Mouse (Mus musculus): ENCODE results near the gene Dgcr8. TPM values are rescaled to one million over a fixed set of nuclear protein-coding genes. Genes with fewer than 3 reads are reported as not detected.

Gene Dgcr8
- polyA plus RNA-seq, 1 experiment from 2014 or later, result 32.2 TPM

- Histone ChIP-seq H3K4me1 (peaks cover 32% of the 10 kb centered on the region), H3K27ac (peak within 1 kb of the TSS; percentile 93), H3K9ac (peak within 1 kb of the TSS; percentile 94), H3K4me2 (peak within 1 kb of the TSS; percentile 85), H3K9me3 (no peaks in the 10 kb centered on the region), H3K4me3 (peak within 1 kb of the TSS; percentile 95), H3K36me3 (peaks cover 60% of the 10 kb centered on the region), H3K27me3 (no peaks in the 10 kb centered on the region)
- WGBS, result under 1% methylated on average over 98 of the region's 102 CpGs
- ATAC-seq (ENCODE audit: borderline replicate concordance, extremely low read depth, low FRiP score, low TSS enrichment), result peak; percentile 96
These were observed 40.3 kb downstream of the Dgcr8 start, which contains the start of the genes Trmt2a and Ranbp1 for GRCm38 (mm10) chr16:18248433-18249363. Gene Trmt2a, plus strand, starts transcription at chr16:18248679. Gene Ranbp1, minus strand, starts transcription at chr16:18248732.

GRCm38 (mm10) chr16:18247521-18248399 lies 41.3 kb downstream of the Dgcr8 start:
- Histone ChIP-seq H3K36me3 (peaks cover 60% of the 10 kb centered on the region), H3K4me3 (peak overlapping the region; percentile 95), H3K4me2 (peak overlapping the region; percentile 85), H3K27me3 (no peaks in the 10 kb centered on the region), H3K27ac (peak overlapping the region; percentile 93), H3K9ac (peak overlapping the region; percentile 94), H3K4me1 (peaks cover 32% of the 10 kb centered on the region), H3K9me3 (no peaks in the 10 kb centered on the region)
- no peak for ATAC-seq (ENCODE audit: borderline replicate concordance, extremely low read depth, low FRiP score, low TSS enrichment)
- under 1% methylated on average over 33 of the region's 33 CpGs for WGBS

GRCm38 (mm10) chr16:18241581-18241980 lies 47.5 kb downstream of the Dgcr8 start:
- no peaks in the 10 kb centered on the region for H3K9me3 ChIP-seq
- H3K4me3 ChIP-seq, result no peak overlapping the region
- H3K36me3 ChIP-seq, result peaks cover 85% of the 10 kb centered on the region
- 87% methylated on average over 10 of the region's 10 CpGs for WGBS
- ATAC-seq (ENCODE audit: borderline replicate concordance, extremely low read depth, low FRiP score, low TSS enrichment), result no peak
- H3K27me3 ChIP-seq, result no peaks in the 10 kb centered on the region
- H3K9ac ChIP-seq, result no peak overlapping the region
- H3K4me2 ChIP-seq, result no peak overlapping the region
- H3K27ac ChIP-seq, result no peak overlapping the region
- H3K4me1 ChIP-seq, result peaks cover 5% of the 10 kb centered on the region

GRCm38 (mm10) chr16:18236676-18237501 lies 52.2 kb downstream of the Dgcr8 start:
- Histone ChIP-seq H3K9ac (no peak overlapping the region), H3K4me1 (peaks cover 23% of the 10 kb centered on the region), H3K9me3 (no peaks in the 10 kb centered on the region), H3K27me3 (no peaks in the 10 kb centered on the region), H3K4me3 (no peak overlapping the region), H3K36me3 (peaks cover 39% of the 10 kb centered on the region), H3K4me2 (no peak overlapping the region), H3K27ac (peak overlapping the region; percentile 90; the same call in 1 of the 2 replicates)
- WGBS, result 67% methylated on average over 7 of the region's 7 CpGs
- ATAC-seq (ENCODE audit: borderline replicate concordance, extremely low read depth, low FRiP score, low TSS enrichment), result no peak

GRCm38 (mm10) chr16:18235389-18236065 lies 53.5 kb downstream of the Dgcr8 start:
- H3K4me3 ChIP-seq, result peak overlapping the region; percentile 70
- ATAC-seq (ENCODE audit: borderline replicate concordance, extremely low read depth, low FRiP score, low TSS enrichment), result peak; percentile 56; the same call in 1 of the 2 replicates
- H3K4me1 ChIP-seq, result peaks cover 26% of the 10 kb centered on the region
- H3K9ac ChIP-seq, result peak overlapping the region; percentile 74
- peak overlapping the region; percentile 81 for H3K4me2 ChIP-seq
- H3K27me3 ChIP-seq, result no peaks in the 10 kb centered on the region
- no peaks in the 10 kb centered on the region for H3K9me3 ChIP-seq
- 3% methylated on average over 19 of the region's 19 CpGs for WGBS
- H3K27ac ChIP-seq, result peak overlapping the region; percentile 90
- peaks cover 25% of the 10 kb centered on the region for H3K36me3 ChIP-seq

- Histone ChIP-seq H3K9ac (peak within 1 kb of the TSS; percentile 74), H3K27me3 (no peaks in the 10 kb centered on the region), H3K27ac (peak within 1 kb of the TSS; percentile 90), H3K4me1 (peaks cover 32% of the 10 kb centered on the region), H3K36me3 (peaks cover 19% of the 10 kb centered on the region), H3K4me3 (peak within 1 kb of the TSS; percentile 70), H3K4me2 (peak within 1 kb of the TSS; percentile 81), H3K9me3 (no peaks in the 10 kb centered on the region)
- peak; percentile 85 for ATAC-seq (ENCODE audit: borderline replicate concordance, extremely low read depth, low FRiP score, low TSS enrichment)
- WGBS, result 1% methylated on average over 78 of the region's 79 CpGs
These were observed 54.2 kb downstream of the Dgcr8 start, which contains the start of gene Zdhhc8 for GRCm38 (mm10) chr16:18234671-18235388. Gene Zdhhc8, minus strand, starts transcription at chr16:18235136.

- H3K9ac ChIP-seq, result peak overlapping the region; percentile 74
- H3K4me1 ChIP-seq, result peaks cover 37% of the 10 kb centered on the region
- H3K36me3 ChIP-seq, result peaks cover 13% of the 10 kb centered on the region
- H3K27ac ChIP-seq, result peak overlapping the region; percentile 90
- 14% methylated on average over 13 of the region's 13 CpGs for WGBS
- peak; percentile 21 for ATAC-seq (ENCODE audit: borderline replicate concordance, extremely low read depth, low FRiP score, low TSS enrichment)
- H3K9me3 ChIP-seq, result no peaks in the 10 kb centered on the region
- H3K27me3 ChIP-seq, result no peaks in the 10 kb centered on the region
- peak overlapping the region; percentile 70 for H3K4me3 ChIP-seq
- peak overlapping the region; percentile 81 for H3K4me2 ChIP-seq
These were observed 55.0 kb downstream of the Dgcr8 start for GRCm38 (mm10) chr16:18233919-18234670.

GRCm38 (mm10) chr16:18233451-18233850 lies 55.6 kb downstream of the Dgcr8 start:
- 20% methylated on average over 1 of the region's 1 CpGs for WGBS
- Histone ChIP-seq H3K27me3 (no peaks in the 10 kb centered on the region), H3K27ac (no peak overlapping the region), H3K4me2 (peak overlapping the region; percentile 81), H3K36me3 (peaks cover 9% of the 10 kb centered on the region), H3K9me3 (no peaks in the 10 kb centered on the region), H3K4me3 (0 out of 2 replicates have a peak overlapping the region, but pooled peaks have one; percentile 4), H3K9ac (peak overlapping the region; percentile 74), H3K4me1 (peaks cover 37% of the 10 kb centered on the region)
- no peak for ATAC-seq (ENCODE audit: borderline replicate concordance, extremely low read depth, low FRiP score, low TSS enrichment)

GRCm38 (mm10) chr16:18231451-18231850 lies 57.6 kb downstream of the Dgcr8 start:
- H3K4me1 ChIP-seq, result peaks cover 35% of the 10 kb centered on the region
- no peak for ATAC-seq (ENCODE audit: borderline replicate concordance, extremely low read depth, low FRiP score, low TSS enrichment)
- H3K36me3 ChIP-seq, result peaks cover 20% of the 10 kb centered on the region
- WGBS, result 68% methylated on average over 4 of the region's 4 CpGs
- H3K4me2 ChIP-seq, result no peak overlapping the region
- H3K9ac ChIP-seq, result no peak overlapping the region
- no peak overlapping the region for H3K27ac ChIP-seq
- H3K4me3 ChIP-seq, result no peak overlapping the region
- H3K27me3 ChIP-seq, result no peaks in the 10 kb centered on the region
- H3K9me3 ChIP-seq, result no peaks in the 10 kb centered on the region
